Mouse (Mus musculus): Measurements from ENCODE around the gene Terf2.
A peak's percentile ranks its signal among the peaks of the same experiment; 100 is the strongest.
"Not testable (repeated sequence)": the region's sequence is repeated elsewhere in the genome, so short reads cannot be mapped to it uniquely, and the experiment has no call there.

Terf2 gene

DNA sequence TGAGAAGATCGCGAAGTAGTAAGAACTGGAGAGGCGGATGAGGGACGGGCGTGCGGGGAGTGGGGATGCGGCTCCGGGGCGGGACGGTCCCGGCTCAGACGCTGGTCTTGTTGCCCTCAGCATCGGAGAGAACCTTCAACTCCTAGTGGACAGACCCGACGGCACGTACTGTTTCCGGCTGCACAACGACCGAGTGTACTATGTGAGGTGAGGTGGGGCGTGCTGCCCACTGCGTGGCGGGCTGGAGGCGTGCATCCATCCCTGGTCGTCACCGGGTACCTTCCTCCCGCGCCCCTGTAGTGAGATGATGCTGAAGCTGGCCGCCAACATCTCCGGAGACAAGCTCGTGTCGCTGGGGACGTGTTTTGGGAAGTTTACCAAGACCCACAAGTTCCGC lies 39.4 kb downstream of the Terf2 start:
- DNase-seq (ENCODE audit: low read depth): no peak

GRCm38 (mm10) chr8:107056076-107056972 lies 40.0 kb downstream of the Terf2 start, which contains the start of the genes Cog8 and Nip7:
Gene Cog8, minus strand, starts transcription at chr8:107056689.
Gene Nip7, plus strand, starts transcription at chr8:107056877.
- DNase-seq (ENCODE audit: low read depth): peak; percentile 97

GRCm38 (mm10) chr8:107052046-107052445 lies 44.3 kb downstream of the Terf2 start:
- DNase-seq (ENCODE audit: low read depth): no peak

DNA sequence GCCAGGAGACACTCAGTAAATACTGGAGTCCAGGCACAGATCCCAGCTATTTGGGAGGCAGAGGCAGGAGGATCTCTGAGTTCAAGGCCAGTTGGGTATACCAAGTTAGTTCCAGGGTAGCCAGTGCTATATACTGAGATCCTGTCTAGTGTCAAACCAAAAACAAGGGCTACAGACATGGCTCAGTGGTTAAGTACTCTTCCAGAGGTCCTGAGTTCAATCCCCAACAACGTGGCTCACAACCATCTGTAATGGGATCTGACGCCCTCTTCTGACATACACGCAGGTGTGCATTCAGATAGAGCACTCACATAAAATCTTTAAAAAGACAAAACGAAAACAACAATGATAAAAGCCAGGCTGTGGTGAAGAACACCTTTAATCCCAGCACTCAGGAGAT lies 46.9 kb downstream of the Terf2 start:
- peak; percentile 22 for DNase-seq (ENCODE audit: low read depth)

GRCm38 (mm10) chr8:107048061-107048941 lies 48.0 kb downstream of the Terf2 start, which contains the start of gene Pdf:
Gene Pdf, minus strand, starts transcription at chr8:107048614.
- peak; percentile 82 for DNase-seq (ENCODE audit: low read depth)

DNA sequence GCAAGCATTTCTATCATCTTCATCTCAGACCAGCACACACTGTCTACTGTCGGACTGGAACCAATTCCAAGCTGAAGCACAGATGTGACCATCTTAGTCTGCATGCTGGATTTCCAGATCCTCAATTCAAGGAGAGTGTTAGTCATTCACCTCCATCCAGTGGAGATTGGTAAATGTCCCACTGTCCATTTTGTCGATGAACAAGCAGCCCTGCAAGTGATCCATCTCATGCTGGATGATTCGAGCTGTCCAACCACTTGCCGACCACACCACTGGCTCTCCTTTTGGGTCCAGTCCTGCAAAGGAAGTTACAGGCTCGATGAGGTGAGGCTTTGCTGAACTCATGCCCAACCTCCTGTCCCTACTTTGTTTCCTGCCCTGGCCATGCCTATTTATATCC lies 49.4 kb downstream of the Terf2 start:
- peak; percentile 47 for DNase-seq (ENCODE audit: low read depth)

DNA sequence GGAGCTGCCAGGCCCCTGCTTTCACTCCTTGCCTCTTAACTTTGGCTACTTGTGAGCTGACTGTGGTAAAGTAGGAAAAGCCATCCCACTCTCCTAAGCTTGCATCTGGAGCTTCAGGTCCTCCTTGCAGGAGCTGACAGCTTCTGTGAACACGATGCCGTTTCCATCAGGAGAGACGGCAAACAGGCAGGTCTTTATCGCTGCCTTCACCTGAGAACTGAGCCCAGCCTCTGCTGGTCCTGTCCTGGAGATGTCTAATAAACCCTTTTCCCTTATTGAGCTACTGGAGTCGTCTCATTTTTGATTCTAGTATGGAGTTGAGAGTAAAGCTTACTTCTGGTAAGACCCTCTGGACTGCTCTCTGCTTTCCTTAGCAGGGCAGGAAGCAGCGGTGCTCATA lies 50.9 kb downstream of the Terf2 start:
- DNase-seq (ENCODE audit: low read depth): no peak

GRCm38 (mm10) chr8:107040632-107041031 lies 55.7 kb downstream of the Terf2 start:
- DNase-seq (ENCODE audit: low read depth): no peak

- peak; percentile 87 for DNase-seq (ENCODE audit: low read depth)
These were observed 59.7 kb downstream of the Terf2 start for GRCm38 (mm10) chr8:107036626-107037025.

GRCm38 (mm10) chr8:107035641-107036040 lies 60.7 kb downstream of the Terf2 start:
- DNase-seq (ENCODE audit: low read depth): no peak

GRCm38 (mm10) chr8:107033609-107034008 lies 62.7 kb downstream of the Terf2 start:
- DNase-seq (ENCODE audit: low read depth): not testable (repeated sequence)

- DNase-seq (ENCODE audit: low read depth): peak; percentile 13
These were observed 64.7 kb downstream of the Terf2 start for GRCm38 (mm10) chr8:107031577-107032090.

DNA sequence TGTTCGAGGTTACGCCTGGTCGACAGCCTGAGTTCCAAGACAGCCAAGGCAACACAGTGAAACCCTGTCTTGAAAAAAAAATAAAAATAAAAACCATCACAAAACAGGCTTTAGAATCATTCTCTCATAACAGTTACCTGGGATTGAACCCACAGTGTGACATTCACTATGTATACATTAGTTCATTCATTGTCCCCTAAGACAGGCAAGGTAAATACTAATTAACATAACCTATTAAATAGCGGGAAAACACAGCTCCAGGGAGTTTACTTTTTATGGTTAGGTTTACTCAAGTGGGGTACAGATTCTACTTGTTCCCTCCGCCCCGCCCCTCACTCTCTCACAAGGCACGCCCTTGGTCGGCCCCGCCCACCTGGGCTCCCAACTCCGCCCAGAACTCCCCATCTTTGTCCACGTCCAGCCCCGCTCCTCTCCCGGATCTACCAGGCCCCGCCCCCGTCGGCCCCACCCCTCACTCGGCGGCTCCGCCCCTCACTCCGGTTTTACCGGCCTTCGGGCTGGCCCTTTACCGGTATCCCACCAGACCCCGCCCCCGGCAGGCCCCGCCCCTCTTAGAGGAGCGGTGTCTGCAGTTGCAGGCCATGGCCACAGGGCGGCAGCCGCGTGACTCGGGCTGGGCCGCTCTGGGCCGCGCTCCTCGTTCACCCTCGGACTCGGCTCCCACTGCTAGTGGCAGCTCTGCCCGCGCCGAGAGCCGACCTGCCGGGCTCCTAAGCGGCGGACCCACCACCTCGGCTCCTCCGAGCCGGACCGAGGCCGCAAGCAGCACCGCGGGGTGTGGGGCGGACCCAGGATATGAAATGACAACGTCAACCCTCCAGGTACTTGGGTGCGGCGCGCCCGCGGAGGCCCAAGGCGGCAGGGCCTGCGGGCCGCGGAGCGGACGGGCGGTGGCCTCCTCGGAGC lies 65.4 kb downstream of the Terf2 start, which contains the start of gene Vps4a:
TSS of gene Vps4a (plus strand) at position 573 of the 927 bp plus-strand sequence.
- DNase-seq (ENCODE audit: low read depth): peak; percentile 90

DNA sequence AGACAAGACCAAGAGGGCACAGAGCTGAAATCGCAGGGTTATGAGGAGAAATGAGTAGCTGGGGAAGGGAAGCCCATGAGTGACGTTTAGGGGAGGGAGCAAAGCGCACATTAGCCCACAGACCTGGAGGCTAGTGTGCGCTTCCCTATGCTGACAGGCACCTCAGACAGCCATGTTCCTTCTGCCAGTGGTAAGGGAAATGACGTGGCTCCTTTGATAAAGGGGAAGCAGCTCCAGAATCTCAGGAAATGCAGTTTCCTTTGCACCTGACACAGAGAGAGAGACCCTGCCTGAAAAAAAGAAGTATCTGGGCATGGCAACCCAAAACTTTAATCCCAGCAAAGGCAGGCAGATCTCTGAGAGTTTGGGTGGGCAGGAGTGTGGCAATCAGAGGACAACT lies 66.3 kb downstream of the Terf2 start:
- peak; percentile 79 for DNase-seq (ENCODE audit: low read depth)

DNA sequence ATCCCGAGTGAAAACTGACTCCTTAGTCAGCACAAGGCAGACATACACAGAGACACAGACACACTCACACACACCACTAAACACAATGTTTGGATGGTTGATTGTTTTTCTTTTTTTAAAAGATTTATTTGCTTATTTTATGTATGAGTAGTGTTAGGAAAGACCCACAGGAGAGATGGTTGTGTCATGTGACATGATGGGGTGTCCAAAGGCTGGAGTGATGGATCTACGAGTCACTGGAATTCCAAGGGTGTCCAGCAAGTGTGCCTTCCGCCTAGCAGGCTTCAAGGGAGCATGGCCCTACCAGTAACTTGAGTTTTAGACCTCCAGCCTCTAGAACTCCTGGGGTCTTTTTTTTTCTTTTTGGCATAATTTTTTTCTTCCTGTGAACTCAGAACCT lies 67.0 kb downstream of the Terf2 start:
- no peak for DNase-seq (ENCODE audit: low read depth)

DNA sequence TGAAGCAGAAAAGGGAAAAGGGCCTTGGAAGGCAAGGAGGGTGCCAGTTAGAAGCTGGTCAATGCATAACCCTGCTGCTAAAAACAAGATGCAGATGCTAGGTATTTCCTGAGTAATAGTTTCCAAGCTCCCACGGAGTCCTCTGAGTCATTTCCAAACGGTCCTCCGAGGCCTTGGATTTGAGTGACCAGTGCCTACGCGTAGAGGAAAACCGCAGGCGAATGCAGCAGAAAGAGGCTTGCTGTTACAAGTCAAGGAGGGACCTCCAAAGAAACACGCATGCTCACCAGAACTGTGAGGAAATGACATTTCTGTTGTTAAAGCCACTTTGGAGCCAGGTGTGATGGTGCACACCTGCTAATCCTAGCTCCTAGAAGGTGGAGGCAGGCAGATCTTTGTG lies 72.9 kb downstream of the Terf2 start:
- DNase-seq (ENCODE audit: low read depth): peak; percentile 68
